Mouse (Mus musculus) induced T-regulatory cell, adult 2 months (primary cell): ENCODE results near the gene Gm21992.
A peak's percentile ranks its signal among the peaks of the same experiment; 100 is the strongest.

Source experiments
- DNase-seq: peaks from one replicate; pipeline ENCODE4 v3.0.0-alpha.2; 2012; ENCODE audit warnings: low read depth

The Gm21992 gene

GRCm38 (mm10) chr19:4811063-4811908 is at the start of gene Gm21992, which contains the start of gene Rbm14:
Gene Gm21992 (minus strand): TSS chr19:4811612.
Gene Rbm14 (minus strand): TSS chr19:4811634.
- peak; percentile 99 for DNase-seq

- no peak for DNase-seq
Measured at GRCm38 (mm10) chr19:4859081-4859480, 47.7 kb upstream of the Gm21992 start.

DNA sequence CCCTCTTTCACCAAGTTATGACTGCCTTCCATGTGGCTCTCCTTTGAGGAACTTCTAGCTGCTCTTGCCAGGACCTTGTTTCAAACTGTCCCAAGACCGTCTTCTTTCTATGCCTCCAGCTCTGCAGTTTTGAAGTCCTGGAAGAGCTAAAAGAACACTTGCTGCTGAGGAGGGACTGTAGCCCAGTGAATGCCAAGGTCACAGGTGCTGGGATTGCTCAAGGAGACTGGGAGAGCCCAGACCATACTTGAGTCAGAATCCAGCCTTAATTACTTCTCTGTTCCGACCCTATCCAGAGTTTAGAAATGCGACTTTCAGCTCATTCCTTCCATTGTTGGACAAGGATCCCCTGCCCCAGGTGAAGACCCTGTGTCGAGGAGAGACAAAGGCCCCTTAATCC is 44.5 kb upstream of the Gm21992 start:
- no peak for DNase-seq

DNA sequence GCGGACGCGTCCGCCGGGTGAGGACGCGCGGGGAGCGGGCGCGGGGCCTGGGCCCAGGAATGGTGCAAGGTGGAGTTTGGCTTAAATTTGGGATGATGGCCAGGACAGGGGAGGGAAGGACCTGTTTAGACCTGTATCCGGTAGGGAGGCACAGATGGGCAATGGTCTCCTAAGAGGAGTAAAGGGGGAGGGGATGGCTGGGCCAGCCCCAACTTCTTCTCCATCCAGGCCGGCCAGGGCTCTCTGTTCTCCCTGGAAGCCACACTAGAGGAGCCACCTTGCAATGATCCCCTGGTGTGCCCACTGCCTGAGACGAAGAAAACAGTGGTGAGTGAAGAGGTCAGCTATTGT is 44.0 kb upstream of the Gm21992 start:
- no peak for DNase-seq

- DNase-seq = peak; percentile 42
Measured at GRCm38 (mm10) chr19:4854552-4855469, 43.4 kb upstream of the Gm21992 start, which contains the start of gene Ctsf. Gene Ctsf (plus strand): TSS chr19:4855130.

DNA sequence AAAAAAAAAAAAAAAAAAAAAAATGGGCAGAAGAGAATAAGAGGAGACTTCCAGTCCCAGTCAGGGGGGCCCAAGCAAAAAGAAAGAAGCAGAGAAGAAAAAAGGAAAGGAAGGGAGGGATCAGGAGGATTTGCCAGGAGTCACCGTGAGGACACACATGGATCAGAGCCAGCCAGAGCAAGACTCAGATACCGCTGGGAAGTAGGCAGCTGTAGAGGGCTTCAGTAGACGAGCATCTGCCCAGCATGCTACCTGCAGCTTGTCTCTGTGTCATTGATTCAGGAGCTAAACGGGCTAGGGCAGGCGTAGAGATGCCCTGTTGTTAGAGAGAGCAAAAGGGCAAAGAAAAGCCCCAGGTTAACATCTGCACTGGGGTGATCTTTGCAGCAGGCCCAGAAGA is 38.9 kb upstream of the Gm21992 start:
- no peak for DNase-seq

DNA sequence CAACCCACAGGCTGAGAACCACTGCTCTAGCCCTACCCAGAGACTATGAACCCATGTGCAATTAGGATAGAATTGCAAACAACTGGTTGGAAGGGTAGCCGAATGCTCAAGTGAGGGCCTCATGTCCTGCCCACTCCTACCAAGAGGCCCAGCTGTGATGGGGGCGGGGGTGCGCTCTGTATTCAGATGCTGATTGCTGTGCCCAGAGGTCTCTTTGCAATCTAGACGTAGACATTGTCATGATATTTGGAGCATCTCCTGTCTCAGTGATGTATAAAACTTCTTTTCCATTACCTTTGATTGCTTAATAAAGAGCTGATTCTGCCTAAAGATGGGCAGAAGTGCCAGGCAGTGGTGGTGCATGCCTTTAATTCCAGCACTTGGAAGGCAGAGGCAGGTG is 38.4 kb upstream of the Gm21992 start:
- DNase-seq = no peak

DNA sequence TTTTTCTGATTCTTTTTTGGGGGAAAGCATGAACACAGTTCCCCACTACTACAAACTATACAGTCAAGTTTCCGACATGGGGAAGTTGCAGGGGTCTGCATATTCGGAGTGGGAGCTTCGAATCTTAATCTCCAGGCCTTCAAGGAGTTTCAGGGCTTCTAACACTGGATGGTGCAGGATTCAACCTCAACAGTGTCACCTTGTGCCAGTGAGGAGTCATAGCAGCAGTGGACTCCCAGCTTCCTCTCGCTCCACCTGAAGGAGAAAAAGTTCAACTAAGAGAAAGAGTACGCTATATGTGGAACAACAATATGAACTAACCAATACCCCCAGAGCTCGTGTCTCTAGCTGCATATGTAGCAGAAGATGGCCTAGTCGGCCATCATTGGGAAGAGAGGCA is 36.1 kb upstream of the Gm21992 start:
- DNase-seq = peak; percentile 75

GRCm38 (mm10) chr19:4845846-4846245 is 34.4 kb upstream of the Gm21992 start:
- DNase-seq = peak; percentile 17

DNA sequence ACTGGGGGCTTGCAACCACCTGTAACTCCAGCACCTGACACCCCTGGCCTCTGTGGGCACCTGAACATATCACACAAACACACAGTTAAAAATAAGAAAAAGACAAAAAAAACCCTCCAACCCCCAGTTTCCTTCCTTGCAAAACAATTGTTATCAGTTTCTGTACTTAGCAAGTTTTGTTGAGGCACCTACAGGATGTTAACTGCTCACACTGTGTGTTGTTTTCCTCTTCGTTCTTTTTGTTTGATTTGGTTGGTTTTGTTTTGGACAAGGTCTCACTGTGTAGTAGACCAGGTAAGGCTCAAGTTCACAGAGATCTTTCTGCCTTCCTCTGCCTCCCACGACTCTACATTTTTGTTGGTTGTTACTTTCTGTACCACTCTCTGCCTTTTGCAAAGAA is 31.2 kb upstream of the Gm21992 start:
- DNase-seq = peak; percentile 70

- DNase-seq = no peak
Measured at GRCm38 (mm10) chr19:4840848-4841247, 29.4 kb upstream of the Gm21992 start.

- peak; percentile 99 for DNase-seq
Measured at GRCm38 (mm10) chr19:4839149-4839548, 27.7 kb upstream of the Gm21992 start, which contains the start of the genes Ccs and Ccdc87. Gene Ccs (minus strand): TSS chr19:4839332. Gene Ccdc87 (plus strand): TSS chr19:4839366.

DNA sequence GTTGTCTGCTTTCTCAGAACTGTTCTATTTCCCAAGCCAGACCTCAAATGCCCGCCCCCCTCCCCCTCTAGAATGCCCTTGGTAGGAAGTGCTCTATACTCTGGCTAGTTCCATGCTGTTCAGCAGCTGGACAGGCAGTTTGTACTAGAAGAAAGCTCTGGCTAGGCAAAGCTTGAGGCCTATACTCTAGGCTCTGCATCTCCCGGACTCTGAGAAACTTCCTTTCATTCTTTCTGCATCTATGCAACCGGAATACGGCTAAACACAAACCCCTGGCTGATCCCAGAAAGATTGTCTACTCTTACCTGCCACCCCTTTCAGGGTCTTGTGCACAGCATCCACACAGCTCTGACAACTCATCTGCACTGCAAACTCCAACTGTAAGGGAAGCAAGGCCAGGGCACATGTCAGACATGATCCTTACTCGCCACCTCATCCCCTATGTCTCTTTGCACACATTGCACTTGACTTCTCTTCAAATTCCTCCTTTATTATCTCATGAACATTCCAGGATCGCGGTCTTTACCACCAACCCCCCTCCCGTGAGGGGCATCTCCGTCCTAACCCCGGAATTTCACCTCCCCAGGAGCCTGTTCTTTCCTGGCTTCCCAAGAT is 27.2 kb upstream of the Gm21992 start:
- no peak for DNase-seq

DNA sequence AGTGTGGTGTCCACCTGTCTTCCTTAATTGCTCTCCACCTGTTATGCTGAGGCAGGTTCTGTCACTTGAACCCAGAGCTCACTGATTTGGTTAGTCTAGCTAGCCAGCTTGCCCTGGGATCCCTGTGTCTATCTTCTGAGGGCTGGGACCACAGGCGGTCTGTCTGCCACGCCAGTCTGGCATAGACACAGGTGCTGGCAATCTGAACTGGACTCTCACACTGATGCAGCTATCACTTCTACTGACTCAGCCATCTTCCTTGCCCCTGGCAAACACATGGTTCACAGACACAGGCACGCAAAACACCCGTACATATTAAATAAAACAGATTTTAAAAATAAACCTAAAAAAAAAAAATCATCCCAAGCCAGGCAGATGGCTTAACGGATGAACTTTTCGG is 25.6 kb upstream of the Gm21992 start:
- DNase-seq = no peak

GRCm38 (mm10) chr19:4836096-4836495 is 24.7 kb upstream of the Gm21992 start:
- DNase-seq = no peak

- no peak for DNase-seq
Measured at GRCm38 (mm10) chr19:4833977-4834376, 22.6 kb upstream of the Gm21992 start.

DNA sequence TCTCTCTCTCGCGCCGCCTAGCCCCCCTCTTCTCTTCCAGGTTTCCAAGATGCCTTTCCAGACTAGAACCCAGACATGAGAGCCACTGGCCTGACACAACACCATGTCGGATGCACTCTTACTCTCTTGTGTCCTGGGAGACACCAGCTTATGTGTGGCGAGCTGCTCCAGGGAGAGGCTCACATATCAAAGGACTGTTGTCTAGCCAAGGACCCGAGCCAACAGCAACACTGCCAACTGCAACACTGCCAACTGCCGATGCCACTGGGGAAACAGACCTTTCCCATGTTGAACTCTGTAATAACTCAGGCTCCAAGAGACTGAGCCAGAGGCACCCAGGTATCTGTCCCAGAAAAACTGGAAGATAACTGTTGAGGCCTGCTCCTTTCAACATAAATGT is 17.7 kb upstream of the Gm21992 start:
- no peak for DNase-seq

- no peak for DNase-seq
Measured at GRCm38 (mm10) chr19:4828444-4829114, 17.2 kb upstream of the Gm21992 start.

GRCm38 (mm10) chr19:4820678-4821303 is 9.4 kb upstream of the Gm21992 start:
- no peak for DNase-seq

- DNase-seq = no peak
Measured at GRCm38 (mm10) chr19:4817182-4817835, 5.9 kb upstream of the Gm21992 start.

DNA sequence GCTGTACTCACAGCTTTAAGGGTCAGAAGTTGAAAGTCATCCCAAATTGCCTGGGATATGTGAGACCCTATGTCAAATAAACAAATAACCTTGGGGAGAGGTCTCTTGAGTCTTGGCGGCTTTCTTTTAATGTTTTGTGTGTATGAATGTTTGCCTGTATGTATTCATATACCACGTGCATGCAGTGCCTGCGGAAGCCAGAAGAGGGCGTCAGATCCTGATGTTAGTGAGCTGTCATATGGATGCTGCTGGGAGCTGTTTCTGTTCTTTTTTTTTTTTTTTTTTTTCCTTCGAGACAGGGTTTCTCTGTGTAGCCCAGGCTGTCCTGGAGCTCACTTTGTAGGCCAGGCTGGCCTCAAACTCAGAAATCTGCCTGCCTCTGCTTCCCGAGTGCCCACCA is 1.6 kb upstream of the Gm21992 start:
- peak; percentile 69 for DNase-seq
